Mouse (Mus musculus) midbrain, embryonic 14.5 days (tissue): ENCODE results near the gene Kcna3. TPM values are rescaled to one million over a fixed set of nuclear protein-coding genes. Genes with fewer than 3 reads are reported as not detected.

Source experiments
- ATAC-seq: fragments of 200-750 bp; cut with Nextera tagmentation; 2 replicates; pipeline ENCODE4 v1.8.0; 2017; ENCODE audit warnings: moderate number of reproducible peaks, moderate library complexity; ENCODE audit not compliant: low FRiP score, low TSS enrichment
- DNase-seq: peaks from one replicate; pipeline ENCODE4 v3.0.0-alpha.2; 2015
- H3K27ac ChIP-seq: fragments of 300-500 bp; sonication (generic); replicated peaks from 2 replicates; pipeline ENCODE4 v1.5.1; 2014; ENCODE audit warnings: mild to moderate bottlenecking, low read depth, low read length, moderate library complexity
- H3K27me3 ChIP-seq: fragments of 300-500 bp; sonication (generic); 2 replicates; pipeline ENCODE4 v1.6.1; 2014; ENCODE audit warnings: low read length, control low read depth, mixed read lengths; ENCODE audit not compliant: control insufficient read depth, insufficient read depth
- H3K36me3 ChIP-seq: fragments of 300-500 bp; sonication (generic); 2 replicates; pipeline ENCODE4 v1.6.1; 2014; ENCODE audit warnings: low read length, control low read depth; ENCODE audit not compliant: control insufficient read depth, insufficient read depth
- H3K4me1 ChIP-seq: fragments of 300-500 bp; sonication (generic); 2 replicates; pipeline ENCODE4 v1.6.1; 2014; ENCODE audit warnings: mild to moderate bottlenecking, antibody characterized with exemption, low read length, control low read depth; ENCODE audit not compliant: control insufficient read depth, insufficient read depth
- H3K4me2 ChIP-seq: fragments of 300-500 bp; sonication (generic); 2 replicates; pipeline ENCODE4 v1.6.1; 2014; ENCODE audit warnings: mild to moderate bottlenecking, low read length, moderate library complexity
- H3K4me3 ChIP-seq: fragments of 300-500 bp; sonication (generic); replicated peaks from 2 replicates; pipeline ENCODE4 v1.5.1; 2014; ENCODE audit warnings: low read depth, low read length
- H3K9ac ChIP-seq: fragments of 300-500 bp; sonication (generic); replicated peaks from 2 replicates; pipeline ENCODE4 v1.6.1; 2014; ENCODE audit warnings: mild to moderate bottlenecking, low read length, moderate library complexity
- H3K9me3 ChIP-seq: fragments of 300-500 bp; sonication (generic); 2 replicates; pipeline ENCODE4 v1.6.1; 2016; ENCODE audit warnings: low read length, control low read depth, mixed read lengths; ENCODE audit not compliant: control insufficient read depth
- WGBS: fragments of 180-500 bp; shearing (Covaris S2); extraction: QIAGEN DNeasy Blood & Tissue Kit; methylation state at CpG from one replicate; pipeline ENCODE4 v1.1.7; 2014; 5-methylcytosine and 5-hydroxymethylcytosine counted together
- polyA plus RNA-seq: library from polyadenylated mRNA; unstranded; fragments of >200 nt; fragmentation: Nextera tagmentation; extraction: Ambion mirVana; gene quantifications from 2 replicates; pipeline ENCODE4 v1.2.1, GENCODE M21; 2014

The Kcna3 gene
- polyA plus RNA-seq, 1 experiment from 2014 or later, result 16.0 TPM

GRCm38 (mm10) chr3:107018286-107018685, 17.7 kb upstream of the Kcna3 start:
- Histone ChIP-seq H3K36me3 (no peaks in the 10 kb centered on the region), H3K27me3 (no peaks in the 10 kb centered on the region), H3K4me2 (no peak overlapping the region), H3K4me3 (no peak overlapping the region), H3K27ac (no peak overlapping the region), H3K9me3 (no peaks in the 10 kb centered on the region), H3K4me1 (no peaks in the 10 kb centered on the region), H3K9ac (no peak overlapping the region)
- DNase-seq (no peak), ATAC-seq (no peak)
- WGBS, result 47% methylated on average over 2 of the region's 2 CpGs

DNA sequence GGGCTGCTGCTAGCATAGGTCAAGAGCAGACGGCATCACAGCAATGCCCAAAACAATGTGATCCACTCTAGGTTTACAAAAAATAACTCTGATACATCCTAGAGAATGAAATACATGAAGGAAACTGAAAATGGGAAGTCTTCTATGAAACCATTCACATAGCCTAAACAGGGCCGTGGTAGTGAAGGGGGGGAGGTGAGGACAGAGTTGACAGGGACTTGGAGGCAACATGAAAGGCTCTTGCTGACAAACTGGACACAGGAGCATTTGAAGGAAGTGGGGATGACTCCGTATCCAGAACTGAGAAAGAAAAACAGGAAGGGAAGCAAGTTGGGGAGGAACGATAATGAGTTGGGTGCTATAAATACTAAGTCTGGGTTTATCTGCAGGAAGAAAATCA, 4.4 kb upstream of the Kcna3 start:
- H3K9ac ChIP-seq, result no peak overlapping the region
- no peak for DNase-seq
- no peak for ATAC-seq
- H3K4me1 ChIP-seq, result peaks cover 19% of the 10 kb centered on the region
- H3K4me2 ChIP-seq, result no peak overlapping the region
- 87% methylated on average over 4 of the region's 4 CpGs for WGBS
- no peaks in the 10 kb centered on the region for H3K36me3 ChIP-seq
- no peak overlapping the region for H3K27ac ChIP-seq
- no peaks in the 10 kb centered on the region for H3K9me3 ChIP-seq
- no peaks in the 10 kb centered on the region for H3K27me3 ChIP-seq
- H3K4me3 ChIP-seq, result no peak overlapping the region

GRCm38 (mm10) chr3:107034776-107035175, 1.2 kb upstream of the Kcna3 start:
- no peaks in the 10 kb centered on the region for H3K9me3 ChIP-seq
- H3K4me1 ChIP-seq, result peaks cover 34% of the 10 kb centered on the region
- no peak overlapping the region for H3K27ac ChIP-seq
- ATAC-seq (no peak), DNase-seq (no peak)
- no peak overlapping the region; the same call in 1 of the 2 replicates for H3K9ac ChIP-seq
- no peaks in the 10 kb centered on the region for H3K36me3 ChIP-seq
- H3K4me3 ChIP-seq, result no peak overlapping the region
- H3K4me2 ChIP-seq, result peak overlapping the region; percentile 77
- 65% methylated on average over 2 of the region's 2 CpGs for WGBS
- H3K27me3 ChIP-seq, result no peaks in the 10 kb centered on the region

GRCm38 (mm10) chr3:107036458-107037039, 580 bp downstream of the Kcna3 start:
- Histone ChIP-seq H3K36me3 (no peaks in the 10 kb centered on the region), H3K9me3 (no peaks in the 10 kb centered on the region), H3K4me1 (peaks cover 38% of the 10 kb centered on the region), H3K27ac (peak overlapping the region; percentile 91), H3K4me3 (peak overlapping the region; percentile 83), H3K9ac (peak overlapping the region; percentile 81), H3K27me3 (no peaks in the 10 kb centered on the region), H3K4me2 (peak overlapping the region; percentile 77)
- DNase-seq, result peak; percentile 75
- under 1% methylated on average over 53 of the region's 55 CpGs for WGBS
- ATAC-seq, result peak; percentile 72

GRCm38 (mm10) chr3:107037105-107037504, 1.1 kb downstream of the Kcna3 start:
- no peaks in the 10 kb centered on the region for H3K36me3 ChIP-seq
- ATAC-seq, result no peak
- WGBS, result 42% methylated on average over 12 of the region's 12 CpGs
- no peaks in the 10 kb centered on the region for H3K9me3 ChIP-seq
- H3K9ac ChIP-seq, result peak overlapping the region; percentile 81
- peak overlapping the region; percentile 83 for H3K4me3 ChIP-seq
- H3K27me3 ChIP-seq, result no peaks in the 10 kb centered on the region
- H3K4me2 ChIP-seq, result peak overlapping the region; percentile 77
- peak overlapping the region; percentile 91; the same call in 1 of the 2 replicates for H3K27ac ChIP-seq
- H3K4me1 ChIP-seq, result peaks cover 41% of the 10 kb centered on the region
- DNase-seq, result no peak

- peak overlapping the region; percentile 77 for H3K4me2 ChIP-seq
- H3K27ac ChIP-seq, result no peak overlapping the region
- H3K36me3 ChIP-seq, result no peaks in the 10 kb centered on the region
- no peak for DNase-seq
- no peaks in the 10 kb centered on the region for H3K9me3 ChIP-seq
- H3K4me3 ChIP-seq, result peak overlapping the region; percentile 83
- H3K27me3 ChIP-seq, result no peaks in the 10 kb centered on the region
- peak overlapping the region; percentile 81 for H3K9ac ChIP-seq
- no peak for ATAC-seq
- WGBS, result 70% methylated on average over 16 of the region's 16 CpGs
- peaks cover 41% of the 10 kb centered on the region for H3K4me1 ChIP-seq
Measured at GRCm38 (mm10) chr3:107037536-107038155, 1.7 kb downstream of the Kcna3 start.

DNA sequence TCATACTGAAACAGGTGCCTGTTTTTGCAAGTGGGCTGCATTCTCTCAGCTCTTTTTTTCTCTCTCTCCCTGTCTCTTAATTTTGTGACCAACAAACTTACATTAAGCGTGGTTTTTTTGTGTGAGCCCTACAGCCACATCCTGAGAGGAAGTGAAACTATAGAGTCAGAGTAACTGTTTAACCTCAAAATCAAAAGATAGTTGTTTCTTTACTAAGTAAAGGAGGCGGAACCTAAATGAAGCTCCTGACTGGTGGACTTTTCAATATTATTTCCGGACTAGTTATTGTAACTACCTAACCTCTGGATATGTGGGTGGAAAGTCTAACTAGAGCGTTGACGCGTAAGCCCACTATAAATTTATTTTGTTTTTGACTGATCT, 2.2 kb downstream of the Kcna3 start:
- 84% methylated on average over 6 of the region's 6 CpGs for WGBS
- no peak for DNase-seq

GRCm38 (mm10) chr3:107038661-107039223, 2.8 kb downstream of the Kcna3 start:
- Histone ChIP-seq H3K4me3 (peak overlapping the region; percentile 83), H3K4me1 (peaks cover 35% of the 10 kb centered on the region), H3K36me3 (no peaks in the 10 kb centered on the region), H3K27ac (peak overlapping the region; percentile 32; the same call in 1 of the 2 replicates), H3K27me3 (no peaks in the 10 kb centered on the region), H3K4me2 (peak overlapping the region; percentile 77), H3K9me3 (no peaks in the 10 kb centered on the region), H3K9ac (peak overlapping the region; percentile 38; the same call in 1 of the 2 replicates)
- WGBS, result 11% methylated on average over 10 of the region's 10 CpGs
- DNase-seq, result peak; percentile 90
- ATAC-seq, result no peak

More for the DNA sequence above, 2.2 kb downstream of the Kcna3 start:
- H3K9ac ChIP-seq, result no peak overlapping the region; the same call in 1 of the 2 replicates
- ATAC-seq, result no peak
- H3K9me3 ChIP-seq, result no peaks in the 10 kb centered on the region
- H3K4me3 ChIP-seq, result peak overlapping the region; percentile 83
- peak overlapping the region; percentile 77 for H3K4me2 ChIP-seq
- no peaks in the 10 kb centered on the region for H3K36me3 ChIP-seq
- H3K27ac ChIP-seq, result no peak overlapping the region
- H3K4me1 ChIP-seq, result peaks cover 41% of the 10 kb centered on the region
- H3K27me3 ChIP-seq, result no peaks in the 10 kb centered on the region
